ENCODE assay signal across 26 mouse cellular contexts in genomic region chr15:57464066-57464465, GRCm38 (mm10). TPM values are rescaled to one million over a fixed set of nuclear protein-coding genes. Genes with fewer than 3 reads are reported as not detected.
A peak's percentile ranks its signal among the peaks of the same experiment; 100 is the strongest.
DNase-seq lines count a peak whose midpoint lies in the region; ATAC-seq and TF ChIP-seq lines count a peak whose summit lies in the region.
"Had no signal": no experiment of that assay in that cellular context is flagged by ENCODE, and none has a peak within 500 bp of the region (broad histone marks: within the 10 kb centered on the region; RNA-seq: fewer than 3 reads in every experiment).

No protein-coding gene starts in this region.

- no peak for TF ChIP-seq POLR2A in liver, adult 2 months (IDR thresholded peaks at IDR 0.05; ENCODE audit: extremely low read depth, insufficient read depth, low read length)

- H3K27me3 ChIP-seq in hindbrain, postnatal 0 days (ENCODE audit: insufficient read depth, low read length), result no peaks in the 10 kb centered on the region
- H3K27me3 ChIP-seq in hindbrain, embryonic 14.5 days (ENCODE audit: control insufficient read depth, insufficient read depth, low read length), result no peaks in the 10 kb centered on the region
- no peaks in the 10 kb centered on the region for H3K27me3 ChIP-seq in liver, adult 2 months (ENCODE audit: control insufficient read depth, insufficient read depth, low read length)
- H3K27me3 ChIP-seq in liver, embryonic 11.5 days (replicated peaks; ENCODE audit: control insufficient read depth, insufficient read depth, low read length), result no peaks in the 10 kb centered on the region
- H3K27me3 ChIP-seq: heart, embryonic 15.5 days had no signal

- WGBS in hindbrain, postnatal 0 days, result 70% methylated on average over 11 of the region's 11 CpGs
- WGBS in hindbrain, embryonic 14.5 days, result 87% methylated on average over 11 of the region's 11 CpGs
- 91% methylated on average over 11 of the region's 11 CpGs for WGBS in liver, adult 2 months
- 84% methylated on average over 11 of the region's 11 CpGs for WGBS in liver, embryonic 11.5 days

- H3K4me1 ChIP-seq in hindbrain, postnatal 0 days (ENCODE audit: insufficient read depth, low read length), result no peaks in the 10 kb centered on the region
- no peaks in the 10 kb centered on the region for H3K4me1 ChIP-seq in hindbrain, embryonic 14.5 days (replicated peaks; ENCODE audit: control insufficient read depth, insufficient read depth, low read length)
- peaks cover 19% of the 10 kb centered on the region for H3K4me1 ChIP-seq in liver, adult 2 months (ENCODE audit: control insufficient read depth, insufficient read depth, low read length)
- no peaks in the 10 kb centered on the region for H3K4me1 ChIP-seq in liver, embryonic 11.5 days (replicated peaks; ENCODE audit: control insufficient read depth, insufficient read depth, low read length)
- H3K4me1 ChIP-seq: heart, embryonic 15.5 days had no signal

- H3K4me2 ChIP-seq in hindbrain, postnatal 0 days (ENCODE audit: low read depth, low read length), result no peak overlapping the region
- no peak overlapping the region for H3K4me2 ChIP-seq in hindbrain, embryonic 14.5 days (replicated peaks)
- H3K4me2 ChIP-seq in liver, embryonic 11.5 days, result no peak overlapping the region
- H3K4me2 ChIP-seq: heart, embryonic 15.5 days had no signal

- TF ChIP-seq CTCF in hindbrain, postnatal 0 days (IDR thresholded peaks at IDR 0.05; ENCODE audit: low read depth), result no peak
- no peak for TF ChIP-seq CTCF in liver, adult 2 months (IDR thresholded peaks at IDR 0.05; ENCODE audit: low read depth, low read length)

- no peak overlapping the region for H3K27ac ChIP-seq in hindbrain, postnatal 0 days
- no peak overlapping the region for H3K27ac ChIP-seq in hindbrain, embryonic 14.5 days
- 0 out of 2 replicates have a peak overlapping the region, but pooled peaks have one; percentile 41 for H3K27ac ChIP-seq in liver, adult 2 months (replicated peaks; ENCODE audit: insufficient read depth, low read depth, low read length)
- no peak overlapping the region for H3K27ac ChIP-seq in liver, embryonic 11.5 days (ENCODE audit: low read depth, low read length)
- H3K27ac ChIP-seq: heart, adult 2 months; heart, embryonic 15.5 days; liver, embryonic 14.5 days; stomach, postnatal 0 days had no signal

- no peaks in the 10 kb centered on the region for H3K79me2 ChIP-seq in liver, adult 2 months (ENCODE audit: control insufficient read depth, insufficient read depth, low read length)

- H3K9ac ChIP-seq in hindbrain, postnatal 0 days (replicated peaks; ENCODE audit: low read length), result no peak overlapping the region
- no peak overlapping the region for H3K9ac ChIP-seq in hindbrain, embryonic 14.5 days
- H3K9ac ChIP-seq in liver, adult 2 months (ENCODE audit: low read depth, low read length), result no peak overlapping the region
- no peak overlapping the region for H3K9ac ChIP-seq in liver, embryonic 11.5 days (ENCODE audit: low read depth, low read length)
- H3K9ac ChIP-seq: heart, embryonic 15.5 days; liver, embryonic 14.5 days had no signal

- peak; percentile 69 to 74 for DNase-seq in cerebellum, postnatal 10 days
- no peak for DNase-seq in cerebellum, adult 11-12 months
- DNase-seq in hindbrain, postnatal 0 days (ENCODE audit: low spot score), result peak; percentile 57
- no peak for DNase-seq in hindbrain, embryonic 14.5 days (ENCODE audit: low spot score)
- no peak for DNase-seq in liver, adult 2 months (ENCODE audit: extremely low read depth, low read depth, low spot score)
- no peak for DNase-seq in liver, embryonic 11.5 days (ENCODE audit: low spot score)
- DNase-seq in layer of hippocampus, postnatal 10 days (ENCODE audit: low spot score in 2 of 2), result peak; percentile 16 to 19
- DNase-seq: heart, adult 2 months; kidney, adult 9 months; lung, postnatal 10 days had no signal

- H3K9me3 ChIP-seq in hindbrain, postnatal 0 days (ENCODE audit: low read length), result no peaks in the 10 kb centered on the region
- H3K9me3 ChIP-seq in hindbrain, embryonic 14.5 days (ENCODE audit: control insufficient read depth, low read length), result no peaks in the 10 kb centered on the region
- no peaks in the 10 kb centered on the region for H3K9me3 ChIP-seq in liver, embryonic 11.5 days (ENCODE audit: control insufficient read depth, low read length)
- H3K9me3 ChIP-seq: G1E; heart, embryonic 15.5 days had no signal

- ATAC-seq in hindbrain, postnatal 0 days, result peak; percentile 51; the same call in 1 of the 2 replicates
- ATAC-seq in hindbrain, embryonic 14.5 days (ENCODE audit: low FRiP score), result no peak
- ATAC-seq in liver, embryonic 11.5 days (replicated peaks; ENCODE audit: low FRiP score), result no peak
- ATAC-seq in erythroid progenitor cell, adult 5-6 weeks (replicated peaks; ENCODE audit: low FRiP score, poor library complexity, severe bottlenecking), result no peak
- ATAC-seq: CD4-positive, CD25-positive, alpha-beta regulatory T cell, adult 4 months; midbrain, embryonic 16.5 days had no signal

- no peaks in the 10 kb centered on the region for H3K36me3 ChIP-seq in hindbrain, postnatal 0 days (ENCODE audit: insufficient read depth, low read length)
- no peaks in the 10 kb centered on the region for H3K36me3 ChIP-seq in hindbrain, embryonic 14.5 days (replicated peaks; ENCODE audit: control insufficient read depth, insufficient read depth)
- no peaks in the 10 kb centered on the region for H3K36me3 ChIP-seq in liver, adult 2 months (ENCODE audit: control insufficient read depth, insufficient read depth, low read length)
- H3K36me3 ChIP-seq in liver, embryonic 11.5 days (ENCODE audit: control insufficient read depth, insufficient read depth, low read length), result no peaks in the 10 kb centered on the region
- H3K36me3 ChIP-seq: G1E; heart, embryonic 15.5 days had no signal

- no peak overlapping the region for H3K4me3 ChIP-seq in hindbrain, postnatal 0 days (ENCODE audit: low read length)
- H3K4me3 ChIP-seq in hindbrain, embryonic 14.5 days (replicated peaks; ENCODE audit: low read length), result no peak overlapping the region
- H3K4me3 ChIP-seq in liver, adult 2 months (ENCODE audit: insufficient read depth, low read depth, low read length), result no peak overlapping the region
- no peak overlapping the region for H3K4me3 ChIP-seq in liver, embryonic 11.5 days (ENCODE audit: low read depth, low read length)
- H3K4me3 ChIP-seq: erythroblast, embryonic 14.5 days; heart, adult 2 months; heart, embryonic 15.5 days had no signal

RNA-seq across cellular contexts. Expression of gene Slc22a22, which starts 13.4 kb away (rescaled TPM):
- not detected in 2 replicates for total RNA-seq in hindbrain, postnatal 0 days (2014; rRNA removed)
- 0.09 TPM in 1 of 2 replicates, not detected in the other for polyA plus RNA-seq in hindbrain, postnatal 0 days (2015; fragmentation: Nextera tagmentation; extraction: Ambion mirVana)
- not detected in 2 replicates for polyA plus RNA-seq in hindbrain, embryonic 14.5 days (2014; fragmentation: Nextera tagmentation; extraction: Ambion mirVana)
- total RNA-seq in liver, adult 2 months (2014; rRNA removed), result not detected in 2 replicates
- polyA plus RNA-seq in liver, adult 2 months (2012; rRNA removed), result not detected in 2 replicates
- not detected in 2 replicates for polyA plus RNA-seq in liver, embryonic 11.5 days (2014; fragmentation: Nextera tagmentation; extraction: Ambion mirVana)
- total RNA-seq in layer of hippocampus, postnatal 10 days (2021), result not detected
- not detected in 2 replicates for total RNA-seq in erythroid progenitor cell, adult 5-6 weeks (2015; ENCODE audit: low replicate concordance)
- not detected in 2 replicates for total RNA-seq in erythroid progenitor cell, adult 5-6 weeks (2017; ENCODE audit: low replicate concordance)
- total RNA-seq: adrenal gland, postnatal 4 days; gastrocnemius, adult 18-20 months; heart, adult 2 months; hematopoietic stem cell, adult 5-6 weeks; layer of hippocampus, postnatal 25 days; megakaryocyte, adult 5-6 weeks had no signal
- polyA plus RNA-seq: CD4-positive, CD25-positive, alpha-beta regulatory T cell, adult 4 months; embryonic facial prominence, embryonic 11.5 days; erythroblast, embryonic 14.5 days; G1E; heart, adult 2 months; heart, embryonic 15.5 days; limb, embryonic 11.5 days; liver, embryonic 14.5 days; midbrain, embryonic 16.5 days; spleen, adult 2 months; stomach, postnatal 0 days had no signal

Comparison
In these comparisons a context has a peak if more than half of its experiments do, and no peak if none do; other contexts are left out.
1. DNase-seq: peak in cerebellum, postnatal 10 days (2 of 2), hindbrain, postnatal 0 days (single experiment) and layer of hippocampus, postnatal 10 days (2 of 2); none in cerebellum, adult 11-12 months (single experiment), hindbrain, embryonic 14.5 days (single experiment), liver, adult 2 months (single experiment) and liver, embryonic 11.5 days (single experiment).